In the genomic region with DNA sequence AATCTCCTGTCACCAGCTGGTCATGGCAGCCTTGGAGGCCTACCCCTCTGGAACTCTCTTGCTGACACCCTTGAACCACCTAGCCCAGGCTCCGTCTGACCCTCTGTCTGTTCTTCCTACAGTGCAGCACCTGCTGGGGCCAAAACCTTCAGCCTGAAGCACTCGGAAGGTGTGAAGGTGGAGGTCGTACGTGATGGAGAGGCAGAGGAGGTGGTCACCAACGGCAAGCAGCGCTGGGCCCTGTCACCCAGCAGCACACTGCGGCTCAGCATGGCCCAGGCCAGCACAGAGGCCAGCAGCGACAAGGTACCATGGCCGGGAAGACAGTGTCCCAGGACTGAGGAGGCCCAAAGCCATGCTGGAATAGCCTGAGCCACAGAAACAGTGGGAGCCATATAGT, we compare ENCODE assay signal across 26 mouse cellular contexts. TPM values are rescaled to one million over a fixed set of nuclear protein-coding genes. Genes with fewer than 3 reads are reported as not detected.
A peak's percentile ranks its signal among the peaks of the same experiment; 100 is the strongest.
DNase-seq lines count a peak whose midpoint lies in the region; ATAC-seq lines count a peak whose summit lies in the region.
"Had no signal": no experiment of that assay in that cellular context is flagged by ENCODE, and none has a peak within 500 bp of the region (broad histone marks: within the 10 kb centered on the region; RNA-seq: fewer than 3 reads in every experiment).

No protein-coding gene starts in this region.

- no peak overlapping the region for H3K4me2 ChIP-seq in liver, embryonic 12.5 days
- H3K4me2 ChIP-seq: embryonic facial prominence, embryonic 13.5 days; heart, embryonic 12.5 days; hindbrain, embryonic 14.5 days; kidney, embryonic 15.5 days; limb, embryonic 12.5 days; liver, embryonic 11.5 days had no signal

- no peak overlapping the region for H3K9ac ChIP-seq in liver, embryonic 12.5 days
- H3K9ac ChIP-seq: embryonic facial prominence, embryonic 13.5 days; forebrain, postnatal 0 days; heart, embryonic 12.5 days; hindbrain, embryonic 14.5 days; kidney, embryonic 15.5 days; limb, embryonic 12.5 days; liver, postnatal 0 days had no signal

- peak; percentile 76 for DNase-seq in heart, adult 11 months
- no peak for DNase-seq in heart, adult 9 months (ENCODE audit: low spot score in 2 of 2)
- peak; percentile 2 for DNase-seq in liver
- DNase-seq in thymus, postnatal 14 days: peak; percentile 1
- DNase-seq in thymus, adult 18-20 months: no peak
- no peak for DNase-seq in left cerebral cortex, postnatal 36 days (ENCODE audit: low spot score in 2 of 2)
- DNase-seq: adrenal gland, postnatal 36 days; cerebellum, adult 18-20 months; cerebellum, postnatal 10 days; forebrain, postnatal 0 days; kidney, adult 18-20 months; kidney, postnatal 4 days; liver, postnatal 0 days; midbrain, embryonic 14.5 days; right cerebral cortex, postnatal 25 days had no signal

- ATAC-seq in liver, embryonic 12.5 days: no peak
- ATAC-seq: CD4-positive, CD25-positive, alpha-beta regulatory T cell, adult 4 months; forebrain, postnatal 0 days; liver, postnatal 0 days; lung, postnatal 0 days had no signal

- 79% methylated on average over 9 of the region's 9 CpGs for WGBS in liver, embryonic 12.5 days (ENCODE audit: insufficient replicate concordance)

- no peaks in the 10 kb centered on the region for H3K36me3 ChIP-seq in liver, embryonic 12.5 days
- H3K36me3 ChIP-seq: embryonic facial prominence, embryonic 13.5 days; forebrain, embryonic 10.5 days; heart, embryonic 12.5 days; kidney, embryonic 15.5 days; limb, embryonic 12.5 days had no signal

- peaks cover 15% of the 10 kb centered on the region for H3K4me1 ChIP-seq in liver, embryonic 12.5 days

- intact Hi-C loops in left cerebral cortex, postnatal 36 days (cut with DNase I): no loop called here

- H3K27me3 ChIP-seq in liver, embryonic 12.5 days (replicated peaks): peaks cover 16% of the 10 kb centered on the region
- H3K27me3 ChIP-seq: kidney, embryonic 15.5 days; limb, embryonic 12.5 days had no signal

- no peaks in the 10 kb centered on the region for H3K9me3 ChIP-seq in liver, embryonic 12.5 days (replicated peaks)
- H3K9me3 ChIP-seq: embryonic facial prominence, embryonic 13.5 days; forebrain, embryonic 10.5 days; heart, embryonic 12.5 days; kidney, embryonic 15.5 days; limb, embryonic 12.5 days had no signal

- H3K27ac ChIP-seq in liver, embryonic 12.5 days: no peak overlapping the region
- H3K27ac ChIP-seq: embryonic facial prominence, embryonic 13.5 days; forebrain, embryonic 10.5 days; hindbrain, embryonic 14.5 days; kidney, embryonic 15.5 days; limb, embryonic 12.5 days; macrophage had no signal

- H3K4me3 ChIP-seq in liver, embryonic 12.5 days: no peak overlapping the region
- H3K4me3 ChIP-seq: embryonic facial prominence, embryonic 13.5 days; forebrain, embryonic 10.5 days; heart, embryonic 12.5 days; kidney, embryonic 15.5 days; limb, embryonic 12.5 days had no signal

RNA-seq across cellular contexts. Expression of a gene that starts 11.3 kb away (rescaled TPM):
- 2.5 and 3.7 TPM in 2 replicates for polyA plus RNA-seq in liver, embryonic 12.5 days (2016; fragmentation: Nextera tagmentation; extraction: Ambion mirVana)
- 10 to 100 TPM; 11.9 to 14.0 TPM for total RNA-seq in left cerebral cortex, postnatal 36 days (2021)

RNA-seq across cellular contexts. Expression of a gene that starts 43.6 kb away (rescaled TPM):
- 241 and 248 TPM in 2 replicates for polyA plus RNA-seq in liver, embryonic 12.5 days (2016; fragmentation: Nextera tagmentation; extraction: Ambion mirVana)
- 100 to 1,000 TPM; 171 to 200 TPM for total RNA-seq in left cerebral cortex, postnatal 36 days (2021)

Comparison
In these comparisons a context has a peak if more than half of its experiments do, and no peak if none do; other contexts are left out.
1. DNase-seq: peak in heart, adult 11 months (single experiment), liver (single experiment) and thymus, postnatal 14 days (single experiment); none in heart, adult 9 months (0 of 2), thymus, adult 18-20 months (0 of 2) and left cerebral cortex, postnatal 36 days (0 of 2).